Mouse (Mus musculus): Measurements from ENCODE around the gene Slc35a3.
"Not testable (repeated sequence)": the region's sequence is repeated elsewhere in the genome, so short reads cannot be mapped to it uniquely, and the experiment has no call there.

Gene Slc35a3

DNA sequence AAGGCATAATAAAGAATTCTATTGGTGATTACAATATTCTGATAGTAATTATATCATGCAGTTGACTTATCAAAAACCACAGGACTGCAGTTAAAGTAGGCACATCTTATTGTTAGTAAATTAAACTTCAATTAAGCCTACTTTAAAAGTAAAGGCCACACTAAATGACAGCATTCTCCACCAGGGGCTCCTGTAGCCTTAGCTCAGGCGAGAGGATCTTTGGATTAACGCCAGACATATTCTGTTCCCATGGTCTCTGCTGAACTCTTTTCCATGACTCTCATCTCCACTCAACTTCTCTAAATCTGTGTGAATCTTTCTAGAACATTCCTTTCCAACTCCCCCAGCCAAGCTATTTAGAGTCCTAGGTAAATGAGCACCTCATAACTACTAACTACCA, 13.8 kb downstream of the Slc35a3 start:
- no peak for DNase-seq (ENCODE audit: low spot score)

DNA sequence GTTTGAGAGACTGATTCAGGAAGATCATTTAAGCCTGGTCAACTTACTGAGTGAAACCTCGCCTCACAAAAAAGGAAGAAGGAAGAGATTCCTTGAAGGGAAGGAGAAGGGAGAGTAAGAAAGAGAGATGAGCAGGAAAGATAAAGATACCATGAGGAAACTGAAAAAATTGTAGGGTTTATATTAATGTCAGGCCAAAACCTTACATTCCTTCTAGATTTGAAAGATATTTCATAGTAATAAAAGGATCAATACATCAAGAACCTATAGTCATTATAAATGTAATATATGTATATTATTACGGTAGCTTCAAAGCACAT, 17.0 kb downstream of the Slc35a3 start:
- no peak for DNase-seq (ENCODE audit: low spot score)

DNA sequence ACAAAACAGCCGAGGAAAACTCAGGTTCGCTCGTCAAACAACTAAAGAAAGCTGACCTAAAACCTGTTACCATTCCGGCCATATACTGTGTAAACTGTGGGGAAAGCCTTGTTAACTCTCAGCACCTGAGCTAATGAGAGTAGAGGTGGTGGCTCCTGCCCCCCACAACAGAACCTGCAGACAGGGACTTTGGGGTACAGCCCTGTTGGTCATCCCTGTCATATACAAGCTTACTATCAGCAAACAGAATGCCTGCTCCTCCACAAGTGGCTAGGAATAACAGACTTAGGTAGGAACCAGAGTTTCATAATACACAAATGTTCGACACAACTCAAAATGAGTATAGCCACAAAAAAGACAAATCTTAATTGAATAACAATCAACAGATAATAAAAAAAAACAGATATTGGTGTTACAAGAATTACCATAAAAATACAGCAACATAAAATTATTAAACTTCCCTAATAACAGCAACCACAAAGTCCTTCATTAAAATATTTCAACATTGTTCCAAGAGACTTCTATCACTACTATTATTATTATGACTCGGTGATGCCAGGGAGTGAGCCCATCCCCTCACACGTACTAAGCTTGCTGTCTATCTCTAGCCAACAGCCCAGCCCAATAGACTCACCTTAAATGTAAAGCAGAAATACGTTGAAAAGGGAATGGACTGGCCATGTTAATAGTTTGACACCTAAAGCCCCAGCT, 17.5 kb downstream of the Slc35a3 start:
- no peak for DNase-seq (ENCODE audit: low spot score)

DNA sequence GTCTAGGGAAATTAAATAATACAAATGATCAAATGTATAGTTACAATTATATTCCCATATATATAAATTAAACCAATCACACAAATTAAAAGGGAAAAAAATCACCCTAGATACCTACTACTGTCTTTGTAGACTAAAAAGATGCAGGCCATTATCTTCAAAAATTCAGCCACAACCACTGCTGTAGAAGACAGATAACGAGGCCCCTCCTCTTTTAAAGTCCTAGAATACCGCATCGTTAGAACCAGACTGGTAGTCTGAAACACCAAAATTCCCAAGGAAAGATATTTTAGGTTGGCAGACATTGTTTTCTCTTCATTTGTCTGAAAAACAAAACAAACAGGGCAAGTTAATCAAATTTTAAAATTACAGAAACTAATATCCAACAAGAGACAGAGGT, 18.3 kb downstream of the Slc35a3 start:
- no peak for DNase-seq (ENCODE audit: low spot score)

DNA sequence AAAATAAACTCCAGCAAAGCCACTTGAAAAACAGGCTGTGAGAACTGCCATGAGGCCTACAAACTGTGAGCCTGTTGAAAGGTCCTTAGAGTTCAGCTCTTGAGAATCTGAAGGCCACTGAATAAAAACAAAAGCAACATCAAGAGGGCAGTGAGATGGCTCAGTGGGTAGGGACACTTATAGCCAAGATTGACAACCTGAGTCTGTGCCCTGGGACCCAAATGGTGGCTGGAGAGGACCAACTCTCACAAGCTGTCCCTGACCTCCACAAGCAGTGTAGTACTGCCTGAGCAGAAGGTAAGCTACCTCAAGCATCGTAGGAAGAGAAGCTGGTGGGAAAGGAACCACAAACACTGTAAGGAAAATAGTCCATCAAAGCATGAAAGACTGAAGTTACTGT, 31.5 kb downstream of the Slc35a3 start, which contains the start of gene Gm43191:
TSS of gene Gm43191 (minus strand) at position 101 of the 400 bp plus-strand sequence.
- DNase-seq (ENCODE audit: low spot score), result no peak

DNA sequence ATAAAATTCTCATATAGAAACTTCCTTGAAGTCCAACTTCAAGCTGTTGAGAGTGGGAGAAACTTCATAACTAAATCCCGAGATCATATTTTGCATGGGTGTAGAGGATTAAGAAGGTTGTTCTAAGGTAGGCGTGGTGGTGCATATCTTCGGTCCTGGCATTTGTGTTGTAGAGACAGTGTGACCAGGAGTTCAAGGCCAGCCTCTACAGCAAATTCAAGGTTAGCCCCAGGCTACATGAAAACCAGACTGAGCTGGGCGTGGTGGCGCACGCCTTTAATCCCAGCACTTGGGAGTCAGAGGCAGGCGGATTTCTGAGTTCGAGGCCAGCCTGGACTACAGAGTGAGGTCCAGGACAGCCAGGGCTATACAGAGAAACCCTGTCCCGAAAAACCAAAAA, 48.4 kb downstream of the Slc35a3 start:
- DNase-seq (ENCODE audit: low spot score), result not testable (repeated sequence)

DNA sequence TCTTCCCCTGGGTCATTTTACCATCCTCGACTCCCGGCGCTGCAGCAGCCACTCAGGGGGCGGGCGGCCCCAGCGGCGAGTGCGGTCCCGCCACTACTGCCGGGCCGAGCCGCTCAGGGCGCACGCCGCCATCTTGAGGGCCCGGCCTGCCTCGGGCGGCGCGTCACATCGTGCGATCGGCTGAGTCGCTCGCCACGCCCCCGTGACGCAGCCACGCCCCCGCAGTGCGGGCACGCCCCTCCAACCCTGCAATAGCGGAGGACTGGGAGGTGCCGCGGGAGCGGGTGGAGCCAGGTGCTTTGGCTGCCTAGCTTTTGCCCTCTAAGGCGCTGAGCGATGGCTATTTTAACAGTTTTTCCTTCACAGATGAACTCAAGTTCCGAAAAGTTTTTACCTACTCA, 50.2 kb downstream of the Slc35a3 start, which contains the start of gene Mfsd14a:
TSS of gene Mfsd14a (minus strand) at position 215 of the 401 bp plus-strand sequence.
- peak; percentile 99 for DNase-seq (ENCODE audit: low spot score)

DNA sequence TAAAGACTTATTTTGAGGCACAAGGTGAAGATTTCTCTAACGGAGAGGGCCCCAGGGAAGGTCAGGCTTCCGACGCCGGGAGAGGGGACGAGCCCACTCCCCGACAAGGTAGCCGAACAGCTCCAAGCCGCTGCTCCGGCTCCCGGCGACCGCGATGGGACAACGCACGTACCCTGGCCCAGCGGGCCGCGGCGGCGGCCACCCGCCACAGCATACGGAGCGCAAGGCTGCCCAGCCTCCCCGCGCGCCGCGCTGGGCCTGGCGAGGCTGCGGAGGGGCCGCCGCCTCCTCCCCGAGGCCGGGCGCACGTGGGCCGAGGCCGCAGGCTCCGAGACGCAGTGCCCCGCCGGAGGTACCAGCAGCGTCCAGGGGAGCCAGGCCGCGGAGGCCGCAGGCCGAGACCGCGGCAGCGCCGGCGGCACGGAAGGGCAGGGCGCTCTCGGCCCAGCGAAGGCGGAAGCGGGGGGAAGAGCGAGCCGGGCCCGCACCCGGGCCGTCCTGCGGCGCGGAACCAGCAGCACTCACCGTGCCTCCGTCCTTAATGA, 50.7 kb downstream of the Slc35a3 start:
- DNase-seq (ENCODE audit: low spot score), result no peak

DNA sequence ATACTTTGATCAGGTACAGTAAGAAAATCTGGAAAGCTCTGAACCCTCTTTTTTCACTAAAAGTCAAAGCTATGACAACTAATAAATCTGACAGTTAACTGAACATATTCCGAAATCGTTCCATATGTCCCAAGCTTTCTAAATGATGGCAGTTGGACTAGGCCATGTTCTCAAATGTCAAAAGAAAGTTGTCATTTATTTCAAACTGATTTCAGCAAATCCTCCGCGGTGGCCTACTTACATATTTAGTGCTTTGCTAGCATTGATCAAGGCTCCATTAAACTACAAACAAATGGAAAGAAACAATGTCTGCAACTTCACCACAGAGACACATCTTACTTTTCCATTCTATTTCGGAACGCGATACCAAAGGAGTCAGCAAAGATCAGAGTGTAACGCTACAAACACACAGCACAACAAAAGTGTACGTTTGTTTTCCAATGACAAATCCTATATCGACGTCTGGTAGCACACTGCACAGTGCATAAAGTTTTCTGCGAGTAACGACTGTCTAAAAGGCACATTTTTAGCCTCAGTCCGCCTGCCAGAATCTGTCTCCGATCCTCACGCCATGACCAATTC, 51.3 kb downstream of the Slc35a3 start:
- no peak for DNase-seq (ENCODE audit: low spot score)

DNA sequence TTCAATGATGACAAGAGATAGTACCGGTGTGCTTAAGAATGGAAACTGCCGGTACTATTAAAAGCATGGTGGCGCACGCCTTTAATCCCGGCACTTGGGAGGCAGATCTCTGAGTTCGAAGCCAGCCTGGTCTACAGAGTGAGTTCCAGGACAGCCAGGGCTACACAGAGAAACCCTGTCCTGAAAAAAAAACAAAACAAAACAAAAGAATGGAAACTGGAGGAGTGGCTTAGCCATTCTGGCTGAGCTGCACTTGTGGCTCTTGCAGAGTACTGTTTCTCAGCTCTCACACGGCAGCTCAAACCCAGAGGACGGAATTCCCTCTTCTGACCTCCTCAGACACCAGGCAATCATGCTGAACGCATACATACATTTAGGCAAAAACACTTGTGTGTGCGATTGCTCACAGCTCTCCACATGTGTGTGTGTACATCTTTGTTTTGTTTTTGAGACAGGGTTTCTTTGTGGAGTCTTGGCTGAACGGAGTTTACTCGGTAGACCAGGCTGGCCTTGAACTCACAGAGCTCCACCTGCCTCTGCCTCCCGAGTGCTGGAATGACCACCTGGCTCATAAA, 52.7 kb downstream of the Slc35a3 start:
- DNase-seq (ENCODE audit: low spot score), result no peak

DNA sequence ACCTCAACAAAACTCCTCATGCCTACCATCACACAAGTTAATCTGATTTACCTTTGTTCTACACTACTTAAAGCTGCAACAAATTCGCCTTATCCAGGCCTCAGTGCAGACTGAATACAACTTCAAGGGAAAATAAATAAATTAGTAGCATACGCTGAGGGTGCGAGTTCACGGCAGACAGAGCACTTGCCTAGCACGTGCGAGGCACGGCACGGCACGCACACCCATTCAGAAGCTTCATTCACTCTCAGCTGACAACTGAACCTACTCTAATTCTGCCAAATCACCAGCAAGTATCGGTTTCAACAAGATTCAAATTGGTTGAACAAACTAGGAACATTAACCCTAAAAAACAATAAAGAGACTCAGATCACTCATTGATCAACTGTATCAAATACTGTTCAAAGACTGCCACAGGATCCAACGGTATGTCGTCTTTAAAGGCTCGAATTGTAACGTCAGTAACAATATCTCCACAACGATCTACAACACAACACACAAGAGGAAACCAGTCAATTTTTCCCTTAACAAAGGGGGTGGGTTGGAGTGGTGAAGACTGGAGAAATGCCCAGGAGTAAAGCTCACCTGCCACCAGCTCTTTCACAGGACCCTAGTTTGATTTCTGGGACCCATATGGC, 53.6 kb downstream of the Slc35a3 start:
- DNase-seq (ENCODE audit: low spot score), result no peak

DNA sequence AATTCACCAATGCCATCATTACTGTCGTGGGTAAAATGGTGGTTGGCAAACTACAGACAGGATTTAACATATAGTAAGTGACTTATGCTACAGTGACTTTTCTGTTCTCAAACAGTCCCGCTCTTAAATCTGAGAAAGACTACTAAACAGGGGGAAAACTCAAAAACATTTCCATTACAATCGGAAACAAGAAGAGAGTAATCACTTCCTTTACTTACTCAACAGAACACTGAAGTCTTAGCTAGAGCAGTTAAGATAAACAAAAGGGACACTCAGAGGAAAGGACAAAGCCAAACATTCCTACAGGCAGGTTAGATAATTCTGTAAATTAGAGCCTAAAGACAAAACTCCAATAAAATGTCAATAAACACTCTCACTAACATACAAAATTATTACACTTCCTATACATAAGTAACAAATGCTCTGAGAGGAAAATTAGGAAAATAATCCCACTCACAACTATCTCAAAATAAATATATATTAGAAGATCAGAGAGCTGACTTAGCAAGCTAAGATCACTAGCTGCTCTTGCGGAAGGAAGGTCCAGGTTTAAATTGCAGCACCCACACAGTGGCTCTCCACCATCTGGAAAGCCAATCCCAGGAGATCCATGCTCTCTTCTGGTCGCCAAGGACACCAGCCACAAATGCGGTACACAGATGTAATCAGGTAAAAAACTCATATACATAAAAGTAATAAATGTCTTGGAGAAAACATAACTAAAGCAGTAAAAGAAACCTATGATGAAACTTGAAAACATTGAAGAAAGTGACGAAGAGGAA, 56.3 kb downstream of the Slc35a3 start:
- no peak for DNase-seq (ENCODE audit: low spot score)

DNA sequence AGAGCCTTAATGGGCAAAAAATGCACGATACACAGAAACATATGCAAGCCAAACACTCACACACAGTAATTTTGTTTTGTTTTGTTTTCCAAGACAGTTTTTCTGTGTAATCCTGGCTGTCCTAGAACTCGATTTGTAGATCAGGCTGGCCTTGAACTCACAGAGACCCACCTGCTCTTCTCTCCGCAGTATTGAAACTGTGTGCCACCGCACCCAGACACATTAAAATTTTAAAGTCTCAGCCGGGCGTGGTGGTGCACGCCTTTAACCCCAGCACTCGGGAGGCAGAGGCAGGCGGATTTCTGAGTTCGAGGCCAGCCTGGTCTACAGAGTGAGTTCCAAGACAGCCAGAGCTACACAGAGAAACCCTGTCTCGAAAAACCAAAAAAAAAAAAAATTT, 58.6 kb downstream of the Slc35a3 start:
- DNase-seq (ENCODE audit: low spot score), result not testable (repeated sequence)

DNA sequence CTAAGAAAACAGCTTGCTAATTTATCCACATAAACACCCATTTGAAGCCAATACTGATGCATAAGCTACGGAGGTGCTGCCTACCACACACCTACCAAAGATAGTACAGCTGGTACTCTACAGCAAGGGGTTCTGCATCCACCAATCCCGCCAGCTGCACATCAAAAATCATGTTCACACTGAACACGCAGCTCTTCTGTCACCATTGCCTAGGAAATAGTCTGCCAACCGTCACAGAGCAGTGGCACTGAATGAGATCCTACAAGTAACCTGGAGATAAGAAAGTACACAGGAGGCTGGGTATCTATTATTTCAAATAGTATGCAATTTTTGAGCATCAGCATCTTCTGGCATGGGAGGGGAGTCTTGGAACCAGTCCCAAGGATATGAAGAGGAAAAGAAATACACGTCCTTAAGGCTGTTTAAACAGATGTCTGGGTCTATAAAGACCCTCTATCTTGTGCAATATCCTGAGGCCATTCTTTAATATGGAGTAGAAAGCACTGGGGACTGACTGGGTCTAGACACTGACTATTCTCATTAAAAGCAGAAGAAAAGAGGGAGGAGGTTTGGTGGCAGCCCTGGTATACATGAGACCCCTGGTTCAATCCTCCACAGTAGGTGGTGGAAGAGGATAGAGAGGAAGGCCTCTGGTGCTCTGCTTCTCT, 59.2 kb downstream of the Slc35a3 start:
- DNase-seq (ENCODE audit: low spot score), result no peak

DNA sequence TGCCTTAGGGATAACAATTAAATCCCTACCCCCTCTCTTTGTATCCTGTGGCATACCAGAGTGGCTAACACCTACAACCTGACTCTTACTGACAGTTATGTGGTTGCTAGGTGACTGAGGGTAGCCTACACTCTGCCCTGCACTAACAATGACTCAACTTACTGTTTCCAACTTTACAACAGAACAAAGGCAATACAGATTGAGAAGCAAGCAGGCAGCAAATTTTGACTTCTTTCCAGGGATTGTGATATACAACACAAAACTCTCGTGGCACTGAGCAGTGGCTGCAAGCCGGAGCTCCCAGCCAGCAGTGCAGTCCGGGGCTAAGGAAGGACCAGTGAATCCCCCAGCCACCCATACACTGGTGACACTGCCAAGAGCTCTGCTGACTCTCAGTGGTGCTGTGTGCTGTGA, 60.6 kb downstream of the Slc35a3 start:
- DNase-seq (ENCODE audit: low spot score), result no peak

DNA sequence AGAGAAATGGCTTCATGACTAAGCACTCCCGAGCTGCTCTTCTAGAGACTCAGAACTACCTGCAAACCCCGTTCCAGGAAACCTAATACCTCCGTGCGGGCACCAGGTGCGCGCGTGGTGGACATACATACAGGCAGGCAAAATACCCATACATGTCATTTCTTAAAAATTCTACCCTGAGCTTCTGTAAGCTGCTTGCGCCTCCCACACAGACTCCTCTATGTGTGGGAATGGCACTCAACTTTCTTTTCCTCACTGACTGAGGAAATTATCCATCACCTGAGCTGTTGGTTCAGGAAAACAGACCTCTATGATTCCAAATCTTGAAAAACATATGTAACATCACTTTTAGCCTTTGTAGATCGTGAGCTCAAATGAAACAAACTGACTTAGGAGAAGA, 61.9 kb downstream of the Slc35a3 start:
- no peak for DNase-seq (ENCODE audit: low spot score)

DNA sequence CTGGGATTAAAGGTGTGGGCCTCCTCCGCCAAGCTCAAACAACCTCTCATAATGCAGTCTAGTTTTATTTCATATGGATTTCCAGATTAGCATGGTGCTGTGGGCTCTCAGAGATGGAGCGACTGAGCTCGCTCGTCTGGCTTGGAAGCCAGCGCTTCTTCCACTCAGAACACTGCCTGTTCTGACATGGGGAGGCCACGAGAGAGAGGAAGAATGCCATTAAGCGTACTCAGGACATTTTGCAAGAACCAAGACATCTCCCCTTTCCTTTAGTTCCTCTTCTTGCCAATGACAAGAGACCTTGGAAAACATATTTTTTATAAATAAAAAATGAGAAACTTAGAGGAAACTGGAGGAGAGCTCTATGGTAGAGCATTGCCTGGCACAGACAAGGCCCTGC, 63.8 kb downstream of the Slc35a3 start:
- DNase-seq (ENCODE audit: low spot score), result no peak

DNA sequence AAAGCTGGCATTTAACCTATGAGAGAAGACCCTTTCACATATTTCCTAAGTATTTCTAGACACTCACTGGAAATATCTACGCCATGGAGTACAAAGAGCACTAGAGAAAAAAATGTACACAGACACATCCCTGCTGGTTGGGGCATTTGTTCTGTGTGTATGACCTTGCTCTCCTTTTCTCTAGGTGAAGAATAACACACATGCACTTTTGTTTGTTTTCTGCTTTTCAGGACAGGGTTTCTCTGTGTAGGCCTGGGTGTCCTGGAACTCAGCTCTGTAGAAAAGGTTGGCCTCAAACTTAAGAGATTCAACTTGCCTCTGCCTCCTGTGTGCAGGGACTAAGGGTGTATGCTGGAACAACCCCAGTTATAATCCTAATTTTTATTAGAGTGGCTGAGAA, 66.2 kb downstream of the Slc35a3 start:
- no peak for DNase-seq (ENCODE audit: low spot score)

DNA sequence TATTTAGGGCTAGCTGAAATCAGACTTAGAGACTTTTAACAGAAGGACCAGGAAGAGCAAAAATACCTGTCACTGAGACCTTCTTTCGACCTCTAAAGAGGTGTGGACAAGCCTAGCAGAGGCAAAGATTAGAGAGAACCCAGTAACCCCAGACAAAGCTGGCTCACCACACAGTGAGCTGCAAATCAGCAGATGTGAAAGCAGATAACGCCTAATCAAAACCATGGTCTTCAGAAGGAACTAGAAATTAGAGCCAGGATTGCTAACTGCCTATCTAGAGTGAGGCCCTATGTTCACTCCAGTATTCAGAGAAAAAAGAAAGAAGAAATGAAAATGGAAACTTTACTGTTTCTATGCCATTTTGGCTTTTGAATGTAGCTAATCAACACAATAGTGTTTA, 70.3 kb downstream of the Slc35a3 start:
- no peak for DNase-seq (ENCODE audit: low spot score)

DNA sequence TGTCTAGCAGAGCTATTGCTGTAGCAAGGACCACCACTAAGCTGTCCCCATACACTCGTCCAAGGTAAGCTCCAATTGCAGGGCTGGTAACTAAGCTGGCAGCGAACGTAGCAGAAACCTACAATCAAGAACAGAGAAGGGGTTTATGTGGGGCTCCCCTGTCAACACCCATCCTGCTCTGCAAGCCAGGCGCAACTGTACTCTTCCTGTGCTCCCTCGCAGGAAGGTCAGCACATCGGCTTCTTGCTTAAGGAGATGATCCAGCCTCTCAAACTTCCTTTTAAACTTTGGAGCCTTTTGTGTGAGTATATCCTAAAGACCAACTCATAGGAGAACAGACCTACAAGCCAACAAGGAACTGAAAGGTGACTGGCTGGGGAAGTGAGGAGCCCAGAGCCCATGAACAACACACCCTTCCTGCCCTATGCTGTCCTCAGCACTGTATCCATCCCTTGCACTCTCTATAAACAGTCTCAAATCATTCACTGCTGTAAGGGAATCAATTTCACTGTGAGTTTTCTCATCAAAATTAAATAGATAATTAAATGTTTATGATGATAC, 70.7 kb downstream of the Slc35a3 start:
- DNase-seq (ENCODE audit: low spot score), result no peak

DNA sequence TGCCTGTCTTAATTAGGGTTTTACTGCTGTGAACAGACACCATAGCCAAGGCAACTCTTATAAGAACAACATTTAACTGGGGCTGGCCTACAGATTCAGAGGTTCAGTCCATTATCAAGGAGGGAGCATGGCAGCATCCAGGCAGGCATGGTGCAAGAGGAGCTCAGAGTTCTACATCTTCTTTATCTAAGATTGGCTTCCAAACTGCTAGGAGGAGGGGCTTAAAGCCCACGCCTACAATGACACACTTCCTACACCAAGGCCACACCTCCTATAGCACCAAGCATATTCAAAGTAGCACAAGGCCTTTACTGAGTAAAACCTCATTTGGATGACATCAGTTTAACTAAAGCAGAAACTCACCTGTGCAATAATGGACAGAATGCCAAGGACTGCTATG, 72.6 kb downstream of the Slc35a3 start:
- no peak for DNase-seq (ENCODE audit: low spot score)
